Mouse (Mus musculus): Measurements from ENCODE around the gene Thra.

GRCm38 (mm10) chr11:98785214-98785613, 44.8 kb downstream of the Thra start:
- TF ChIP-seq CTCF (IDR thresholded peaks at IDR 0.05; ENCODE audit: low read depth, low read length), result no peak
- TF ChIP-seq POLR2A (IDR thresholded peaks at IDR 0.05; ENCODE audit: extremely low read depth, insufficient read depth, low read length), result no peak
